Mouse (Mus musculus) ZHBTc4 (cell line): ENCODE data around the gene Medag.
A peak's percentile ranks its signal among the peaks of the same experiment; 100 is the strongest.

Experiments used
- DNase-seq: peaks from one replicate; pipeline ENCODE4 v3.0.0-alpha.2; 2011; ENCODE audit warnings: low read depth, low spot score

The Medag gene

GRCm38 (mm10) chr5:149411509-149412193, at the start of gene Medag:
Gene Medag, plus strand, starts transcription at chr5:149411749.
- DNase-seq = peak; percentile 18

GRCm38 (mm10) chr5:149362626-149363025, 48.9 kb upstream of the Medag start:
- peak; percentile 51 for DNase-seq

- peak; percentile 83 for DNase-seq
These were observed 47.4 kb upstream of the Medag start for GRCm38 (mm10) chr5:149363903-149364755.

- DNase-seq = no peak
These were observed 44.5 kb upstream of the Medag start for GRCm38 (mm10) chr5:149367011-149367410.

- DNase-seq = no peak
These were observed 43.7 kb upstream of the Medag start for GRCm38 (mm10) chr5:149367544-149368466.

- DNase-seq = no peak
These were observed 42.8 kb upstream of the Medag start for GRCm38 (mm10) chr5:149368575-149369312.

- no peak for DNase-seq
These were observed 42.0 kb upstream of the Medag start for GRCm38 (mm10) chr5:149369373-149370035.

GRCm38 (mm10) chr5:149372018-149372417, 39.5 kb upstream of the Medag start:
- no peak for DNase-seq

- DNase-seq = no peak
These were observed 38.3 kb upstream of the Medag start for GRCm38 (mm10) chr5:149373224-149373623.

- no peak for DNase-seq
These were observed 37.5 kb upstream of the Medag start for GRCm38 (mm10) chr5:149374026-149374425.

GRCm38 (mm10) chr5:149375074-149375888, 36.3 kb upstream of the Medag start:
- peak; percentile 87 for DNase-seq

GRCm38 (mm10) chr5:149375889-149376212, 35.7 kb upstream of the Medag start:
- DNase-seq = peak; percentile 97

- DNase-seq = no peak
These were observed 35.2 kb upstream of the Medag start for GRCm38 (mm10) chr5:149376367-149376766.

GRCm38 (mm10) chr5:149377253-149377652, 34.3 kb upstream of the Medag start:
- no peak for DNase-seq

GRCm38 (mm10) chr5:149378566-149378965, 33.0 kb upstream of the Medag start:
- no peak for DNase-seq

GRCm38 (mm10) chr5:149379131-149379784, 32.3 kb upstream of the Medag start:
- peak; percentile 39 for DNase-seq

- DNase-seq = no peak
These were observed 31.7 kb upstream of the Medag start for GRCm38 (mm10) chr5:149379861-149380260.

- peak; percentile 86 for DNase-seq
These were observed 31.1 kb upstream of the Medag start for GRCm38 (mm10) chr5:149380388-149380916.

- DNase-seq = peak; percentile 58
These were observed 29.6 kb upstream of the Medag start for GRCm38 (mm10) chr5:149381948-149382347.
